Mouse (Mus musculus) forebrain, embryonic 11.5 days (tissue): ENCODE results near the gene Ugt1a9. TPM values are rescaled to one million over a fixed set of nuclear protein-coding genes. Genes with fewer than 3 reads are reported as not detected.
"Not testable (repeated sequence)": the region's sequence is repeated elsewhere in the genome, so short reads cannot be mapped to it uniquely, and the experiment has no call there.

Experiments used
- ATAC-seq: fragments of 200-750 bp; cut with Nextera tagmentation; replicated peaks from 2 replicates; pipeline ENCODE4 v1.8.0; 2017; ENCODE audit warnings: moderate TSS enrichment; ENCODE audit not compliant: low FRiP score
- DNase-seq: peaks from one replicate; pipeline ENCODE4 v3.0.0-alpha.2; 2017; ENCODE audit warnings: low spot score
- H3K27ac ChIP-seq: fragments of 300-500 bp; sonication (generic); 2 replicates; pipeline ENCODE4 v1.5.1; 2014; ENCODE audit warnings: low read depth, low read length
- H3K27me3 ChIP-seq: fragments of 300-500 bp; sonication (generic); 2 replicates; pipeline ENCODE4 v1.6.1; 2014; ENCODE audit warnings: mild to moderate bottlenecking, low read length, mixed read lengths; ENCODE audit not compliant: control insufficient read depth, insufficient read depth
- H3K36me3 ChIP-seq: fragments of 300-500 bp; sonication (generic); 2 replicates; pipeline ENCODE4 v1.6.1; 2014; ENCODE audit warnings: mild to moderate bottlenecking, low read length, moderate library complexity, mixed read lengths; ENCODE audit not compliant: control insufficient read depth, insufficient read depth
- H3K4me1 ChIP-seq: fragments of 300-500 bp; sonication (generic); replicated peaks from 2 replicates; pipeline ENCODE4 v1.6.1; 2014; ENCODE audit warnings: low read length, mixed read lengths; ENCODE audit not compliant: control insufficient read depth, insufficient read depth
- H3K4me2 ChIP-seq: fragments of 300-500 bp; sonication (generic); 2 replicates; pipeline ENCODE4 v1.6.1; 2014; ENCODE audit warnings: low read depth, mild to moderate bottlenecking, low read length, moderate library complexity, mixed read lengths; ENCODE audit not compliant: severe bottlenecking
- H3K4me3 ChIP-seq: fragments of 300-500 bp; sonication (generic); 2 replicates; pipeline ENCODE4 v1.5.1; 2014; ENCODE audit warnings: low read depth, low read length
- H3K9ac ChIP-seq: fragments of 300-500 bp; sonication (generic); 2 replicates; pipeline ENCODE4 v1.6.1; 2014; ENCODE audit warnings: low read length
- H3K9me3 ChIP-seq: fragments of 300-500 bp; sonication (generic); 2 replicates; pipeline ENCODE4 v1.6.1; 2016; ENCODE audit warnings: low read length, mixed read lengths; ENCODE audit not compliant: control insufficient read depth
- WGBS: fragments of 180-500 bp; shearing (Covaris S2); extraction: QIAGEN DNeasy Blood & Tissue Kit; methylation state at CpG from one replicate; pipeline ENCODE4 v1.1.7; 2014; 5-methylcytosine and 5-hydroxymethylcytosine counted together
- polyA plus RNA-seq: library from polyadenylated mRNA; unstranded; fragments of >200 nt; fragmentation: Nextera tagmentation; extraction: Ambion mirVana; gene quantifications from 2 replicates; pipeline ENCODE4 v1.2.1, GENCODE M21; 2014

Ugt1a9 gene
- polyA plus RNA-seq, 1 experiment from 2014 or later, result not detected

- Histone ChIP-seq H3K4me2 (no peak overlapping the region), H3K4me3 (no peak overlapping the region), H3K27me3 (no peaks in the 10 kb centered on the region), H3K36me3 (no peaks in the 10 kb centered on the region), H3K4me1 (no peaks in the 10 kb centered on the region), H3K27ac (no peak overlapping the region), H3K9me3 (no peaks in the 10 kb centered on the region), H3K9ac (no peak overlapping the region)
- ATAC-seq, result no peak
- DNase-seq, result no peak
- WGBS, result 86% methylated on average over 1 of the region's 1 CpGs
Observed at GRCm38 (mm10) chr1:88077128-88077527, 6.5 kb downstream of the Ugt1a9 start.

GRCm38 (mm10) chr1:88081670-88082069 is 11.1 kb downstream of the Ugt1a9 start:
- 91% methylated on average over 1 of the region's 1 CpGs for WGBS
- Histone ChIP-seq H3K4me2 (no peak overlapping the region), H3K9me3 (no peaks in the 10 kb centered on the region), H3K9ac (no peak overlapping the region), H3K4me1 (no peaks in the 10 kb centered on the region), H3K36me3 (no peaks in the 10 kb centered on the region), H3K27ac (no peak overlapping the region), H3K4me3 (no peak overlapping the region), H3K27me3 (no peaks in the 10 kb centered on the region)
- no peak for DNase-seq
- no peak for ATAC-seq

GRCm38 (mm10) chr1:88086125-88086524 is 15.5 kb downstream of the Ugt1a9 start:
- no peaks in the 10 kb centered on the region for H3K9me3 ChIP-seq
- no peak overlapping the region for H3K4me2 ChIP-seq
- no peak overlapping the region for H3K27ac ChIP-seq
- H3K4me3 ChIP-seq, result no peak overlapping the region
- H3K4me1 ChIP-seq, result no peaks in the 10 kb centered on the region
- WGBS, result 75% methylated on average over 1 of the region's 1 CpGs
- no peaks in the 10 kb centered on the region for H3K36me3 ChIP-seq
- ATAC-seq (no peak), DNase-seq (no peak)
- H3K9ac ChIP-seq, result no peak overlapping the region
- H3K27me3 ChIP-seq, result no peaks in the 10 kb centered on the region

- Histone ChIP-seq H3K4me1 (no peaks in the 10 kb centered on the region), H3K9me3 (no peaks in the 10 kb centered on the region), H3K36me3 (no peaks in the 10 kb centered on the region), H3K4me3 (no peak within 1 kb of the TSS), H3K9ac (no peak within 1 kb of the TSS), H3K27me3 (no peaks in the 10 kb centered on the region), H3K4me2 (no peak within 1 kb of the TSS), H3K27ac (no peak within 1 kb of the TSS)
- ATAC-seq (no peak), DNase-seq (no peak)
- WGBS, result 83% methylated on average over 3 of the region's 3 CpGs
Observed at GRCm38 (mm10) chr1:88087513-88087912, 16.9 kb downstream of the Ugt1a9 start, which contains the start of gene Ugt1a8. TSS of gene Ugt1a8 (plus strand) at chr1:88087813.

GRCm38 (mm10) chr1:88092341-88092740 is 21.7 kb downstream of the Ugt1a9 start:
- ATAC-seq (no peak), DNase-seq (no peak)
- Histone ChIP-seq H3K4me3 (no peak overlapping the region), H3K27me3 (no peaks in the 10 kb centered on the region), H3K9ac (no peak overlapping the region), H3K4me2 (no peak overlapping the region), H3K4me1 (no peaks in the 10 kb centered on the region), H3K36me3 (no peaks in the 10 kb centered on the region), H3K9me3 (no peaks in the 10 kb centered on the region), H3K27ac (no peak overlapping the region)

GRCm38 (mm10) chr1:88094270-88094676 is 23.7 kb downstream of the Ugt1a9 start:
- not testable (repeated sequence) for H3K27me3 ChIP-seq, H3K4me3 ChIP-seq, H3K27ac ChIP-seq, H3K4me2 ChIP-seq, H3K9me3 ChIP-seq, H3K4me1 ChIP-seq, H3K9ac ChIP-seq, ATAC-seq, H3K36me3 ChIP-seq, DNase-seq
- 82% methylated on average over 3 of the region's 3 CpGs for WGBS

- H3K27me3 ChIP-seq, result no peaks in the 10 kb centered on the region
- ATAC-seq (no peak), DNase-seq (no peak)
- H3K4me3 ChIP-seq, result no peak within 1 kb of the TSS
- 65% methylated on average over 10 of the region's 10 CpGs for WGBS
- H3K4me2 ChIP-seq, result no peak within 1 kb of the TSS
- no peaks in the 10 kb centered on the region for H3K9me3 ChIP-seq
- no peak within 1 kb of the TSS for H3K27ac ChIP-seq
- no peaks in the 10 kb centered on the region for H3K36me3 ChIP-seq
- no peak within 1 kb of the TSS for H3K9ac ChIP-seq
- H3K4me1 ChIP-seq, result no peaks in the 10 kb centered on the region
Observed at GRCm38 (mm10) chr1:88094941-88095492, 24.4 kb downstream of the Ugt1a9 start, which contains the start of gene Ugt1a7c. TSS of gene Ugt1a7c (plus strand) at chr1:88095062.

- 89% methylated on average over 3 of the region's 3 CpGs for WGBS
- ATAC-seq, result not testable (repeated sequence)
Observed at GRCm38 (mm10) chr1:88098546-88098945, 27.9 kb downstream of the Ugt1a9 start.

GRCm38 (mm10) chr1:88099691-88100090 is 29.1 kb downstream of the Ugt1a9 start:
- WGBS, result 72% methylated on average over 2 of the region's 2 CpGs
- H3K9ac ChIP-seq, DNase-seq, H3K4me2 ChIP-seq, H3K9me3 ChIP-seq, H3K27ac ChIP-seq, H3K27me3 ChIP-seq, ATAC-seq, H3K4me3 ChIP-seq, H3K4me1 ChIP-seq, H3K36me3 ChIP-seq: not testable (repeated sequence)

More at GRCm38 (mm10) chr1:88098546-88098945, 27.9 kb downstream of the Ugt1a9 start:
- H3K9me3 ChIP-seq, H3K27ac ChIP-seq, H3K4me2 ChIP-seq, DNase-seq, H3K4me1 ChIP-seq, H3K27me3 ChIP-seq, H3K9ac ChIP-seq, H3K4me3 ChIP-seq, H3K36me3 ChIP-seq: not testable (repeated sequence)
